In the genomic region with DNA sequence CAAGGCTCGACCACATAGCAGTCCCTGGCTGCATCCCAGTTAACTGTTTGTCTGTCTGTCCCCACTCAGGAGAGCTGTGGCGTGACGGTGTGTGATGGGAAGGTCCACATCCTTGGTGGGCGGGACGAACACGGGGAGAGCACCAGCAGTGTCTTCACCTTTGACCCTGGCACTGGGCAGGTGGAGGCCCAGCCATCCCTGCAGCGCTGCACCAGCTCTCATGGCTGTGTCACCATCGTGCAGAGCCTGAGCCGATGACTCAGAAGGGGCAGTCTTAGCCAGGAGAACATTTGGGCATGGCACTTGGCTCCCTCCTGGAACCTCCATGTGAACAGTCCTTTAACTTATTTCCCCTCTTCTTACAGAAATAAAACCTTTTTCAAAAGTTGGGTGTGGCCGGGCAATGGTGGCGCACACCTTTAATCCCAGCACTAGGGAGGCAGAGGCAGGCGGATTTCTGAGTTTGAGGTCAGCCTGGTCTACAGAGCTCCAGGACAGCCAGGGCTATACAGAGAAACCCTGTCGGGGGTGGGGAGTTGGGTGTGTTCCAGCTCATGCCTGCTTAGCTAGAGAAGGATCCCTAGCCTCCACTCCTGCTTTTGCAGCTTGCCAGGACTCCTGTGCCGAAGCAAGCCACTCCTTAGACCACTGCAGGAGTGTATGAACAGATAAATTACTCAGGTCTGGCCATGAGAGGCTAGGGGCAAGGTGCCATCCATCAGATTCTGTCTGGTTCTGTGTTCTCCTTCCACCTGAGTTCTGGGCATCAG, we compare ENCODE assay signal across 8 mouse cellular contexts. TPM values are rescaled to one million over a fixed set of nuclear protein-coding genes. Genes with fewer than 3 reads are reported as not detected.
DNase-seq lines count a peak whose midpoint lies in the region; ATAC-seq and TF ChIP-seq lines count a peak whose summit lies in the region.

No protein-coding gene starts in this region.

- no peak overlapping the region for H3K9ac ChIP-seq in lung, postnatal 0 days (replicated peaks; ENCODE audit: low read depth)
- no peak overlapping the region for H3K9ac ChIP-seq in hindbrain, embryonic 14.5 days
- H3K9ac ChIP-seq in neural tube, embryonic 15.5 days (replicated peaks), result no peak overlapping the region

- H3K4me1 ChIP-seq in lung, postnatal 0 days (ENCODE audit: insufficient read depth, low read depth, low read length), result no peaks in the 10 kb centered on the region; the same call in 1 of the 2 replicates
- peaks cover 11% of the 10 kb centered on the region for H3K4me1 ChIP-seq in hindbrain, embryonic 14.5 days (replicated peaks; ENCODE audit: control insufficient read depth, insufficient read depth, low read length)
- peaks cover 41% of the 10 kb centered on the region for H3K4me1 ChIP-seq in neural tube, embryonic 15.5 days

- no peak overlapping the region for H3K27ac ChIP-seq in lung, postnatal 0 days (ENCODE audit: low read length)
- H3K27ac ChIP-seq in hindbrain, embryonic 14.5 days, result peak overlapping the region; percentile 75; the same call in 1 of the 2 replicates
- peak overlapping the region; percentile 58; the same call in 1 of the 2 replicates for H3K27ac ChIP-seq in neural tube, embryonic 15.5 days (replicated peaks)

- no peak overlapping the region for H3K4me2 ChIP-seq in lung, postnatal 0 days (replicated peaks; ENCODE audit: low read depth, low read length)
- no peak overlapping the region for H3K4me2 ChIP-seq in hindbrain, embryonic 14.5 days (replicated peaks)
- H3K4me2 ChIP-seq in neural tube, embryonic 15.5 days, result no peak overlapping the region

- WGBS in lung, postnatal 0 days, result 76% methylated on average over 14 of the region's 14 CpGs
- 84% methylated on average over 14 of the region's 14 CpGs for WGBS in hindbrain, embryonic 14.5 days
- 80% methylated on average over 14 of the region's 14 CpGs for WGBS in neural tube, embryonic 15.5 days

- H3K9me3 ChIP-seq in lung, postnatal 0 days (ENCODE audit: low read length), result no peaks in the 10 kb centered on the region
- no peaks in the 10 kb centered on the region for H3K9me3 ChIP-seq in hindbrain, embryonic 14.5 days (ENCODE audit: control insufficient read depth, low read length)
- no peaks in the 10 kb centered on the region for H3K9me3 ChIP-seq in neural tube, embryonic 15.5 days (replicated peaks)

- no peak overlapping the region for H3K4me3 ChIP-seq in lung, postnatal 0 days (ENCODE audit: low read depth, low read length)
- H3K4me3 ChIP-seq in hindbrain, embryonic 14.5 days (replicated peaks; ENCODE audit: low read length), result no peak overlapping the region
- H3K4me3 ChIP-seq in neural tube, embryonic 15.5 days (replicated peaks), result no peak overlapping the region

- ATAC-seq in lung, postnatal 0 days, result peak; percentile 7; the same call in 1 of the 2 replicates
- no peak for ATAC-seq in hindbrain, embryonic 14.5 days (ENCODE audit: low FRiP score)
- ATAC-seq in neural tube, embryonic 15.5 days (ENCODE audit: low FRiP score), result no peak

- no peak for TF ChIP-seq EP300 in lung, postnatal 0 days (IDR thresholded peaks at IDR 0.05)

- peaks cover 16% of the 10 kb centered on the region for H3K36me3 ChIP-seq in lung, postnatal 0 days (ENCODE audit: insufficient read depth, low read length)
- peaks cover 53% of the 10 kb centered on the region for H3K36me3 ChIP-seq in hindbrain, embryonic 14.5 days (replicated peaks; ENCODE audit: control insufficient read depth, insufficient read depth)
- peaks cover 51% of the 10 kb centered on the region for H3K36me3 ChIP-seq in neural tube, embryonic 15.5 days

- no peak for TF ChIP-seq CTCF in lung, postnatal 0 days (IDR thresholded peaks at IDR 0.05)

- no peaks in the 10 kb centered on the region for H3K27me3 ChIP-seq in lung, postnatal 0 days (replicated peaks; ENCODE audit: insufficient read depth, low read length)
- no peaks in the 10 kb centered on the region for H3K27me3 ChIP-seq in hindbrain, embryonic 14.5 days (ENCODE audit: control insufficient read depth, insufficient read depth, low read length)
- H3K27me3 ChIP-seq in neural tube, embryonic 15.5 days (replicated peaks), result no peaks in the 10 kb centered on the region

- DNase-seq in cerebellum, adult 18-20 months, result peak; percentile 55 to 65
- no peak for DNase-seq in cerebellum, adult 11 months
- DNase-seq in lung, postnatal 0 days (ENCODE audit: low spot score), result no peak
- DNase-seq in lung, postnatal 14 days, result no peak
- no peak for DNase-seq in hindbrain, embryonic 14.5 days (ENCODE audit: low spot score)
- no peak for DNase-seq in right cerebral cortex, postnatal 25 days
- no peak for DNase-seq in kidney, adult 8-10 months

RNA-seq across cellular contexts. Expression of a gene that starts 8.0 kb away (rescaled TPM):
- 1.2 and 1.8 TPM in 2 replicates for polyA plus RNA-seq in lung, postnatal 0 days (2015; fragmentation: Nextera tagmentation; extraction: Ambion mirVana)
- 4.1 and 4.7 TPM in 2 replicates for polyA plus RNA-seq in hindbrain, embryonic 14.5 days (2014; fragmentation: Nextera tagmentation; extraction: Ambion mirVana)
- 1.7 and 2.2 TPM in 2 replicates for polyA plus RNA-seq in neural tube, embryonic 15.5 days (2015; fragmentation: Nextera tagmentation; extraction: Ambion mirVana)

RNA-seq across cellular contexts. Expression of a gene that starts 9.7 kb away (rescaled TPM):
- polyA plus RNA-seq in lung, postnatal 0 days (2015; fragmentation: Nextera tagmentation; extraction: Ambion mirVana), result 594 and 625 TPM in 2 replicates
- polyA plus RNA-seq in hindbrain, embryonic 14.5 days (2014; fragmentation: Nextera tagmentation; extraction: Ambion mirVana), result 445 and 515 TPM in 2 replicates
- 412 and 499 TPM in 2 replicates for polyA plus RNA-seq in neural tube, embryonic 15.5 days (2015; fragmentation: Nextera tagmentation; extraction: Ambion mirVana)

Comparison
In these comparisons a context has a peak if more than half of its experiments do, and no peak if none do; other contexts are left out.
1. DNase-seq: peak in cerebellum, adult 18-20 months (2 of 2); none in cerebellum, adult 11 months (single experiment), lung, postnatal 0 days (single experiment), lung, postnatal 14 days (single experiment), hindbrain, embryonic 14.5 days (single experiment), right cerebral cortex, postnatal 25 days (single experiment) and kidney, adult 8-10 months (0 of 2).